Mouse (Mus musculus): ENCODE results near the gene Eci3. TPM values are rescaled to one million over a fixed set of nuclear protein-coding genes. Genes with fewer than 3 reads are reported as not detected.

Gene Eci3
- polyA plus RNA-seq, 1 experiment: 0.07 TPM

DNA sequence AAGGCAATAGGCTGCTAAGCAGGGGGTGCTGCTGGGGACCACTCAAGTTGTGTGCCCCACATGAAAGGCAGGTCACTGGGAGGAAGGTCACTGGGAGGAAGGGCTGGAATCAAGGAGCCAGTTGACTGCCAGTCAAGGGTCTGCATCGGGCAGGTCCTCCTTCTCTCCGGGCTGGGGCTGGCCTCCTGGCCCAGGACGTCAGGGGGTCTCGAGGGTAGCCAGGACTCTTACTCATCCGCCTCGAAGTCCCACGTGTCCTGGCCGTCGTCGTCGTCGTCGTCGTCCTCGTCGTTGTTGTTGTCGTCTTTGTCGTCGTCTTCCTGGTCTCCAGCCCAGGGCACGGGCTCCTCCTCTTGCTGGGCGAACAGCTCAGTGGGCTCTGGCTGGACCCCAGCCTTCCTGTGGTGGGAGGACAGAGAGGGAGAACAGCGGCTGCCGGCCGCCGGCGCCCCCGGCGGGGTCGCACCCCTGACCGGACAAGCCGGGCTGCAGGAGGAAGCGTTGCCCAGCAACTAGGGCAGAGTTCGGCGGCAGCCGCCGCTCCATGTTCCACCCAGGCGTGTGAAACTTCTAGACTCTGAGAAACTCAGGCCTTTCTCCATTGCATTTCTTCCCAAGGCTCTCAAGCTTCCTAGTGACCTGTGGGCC, 47.0 kb downstream of the Eci3 start:
- 34% methylated on average over 37 of the region's 37 CpGs for WGBS
- DNase-seq (ENCODE audit: low read depth in 1 of 2, low spot score in 2 of 2): no peak
- TF ChIP-seq POLR2A (IDR thresholded peaks at IDR 0.05; ENCODE audit: low read depth, low read length): no peak
- TF ChIP-seq CTCF (IDR thresholded peaks at IDR 0.05; ENCODE audit: extremely low read depth, insufficient read depth, insufficient read length, insufficient replicate concordance): no peak
- Histone ChIP-seq H3K27ac (ENCODE audit: insufficient read depth, low read length) (no peak overlapping the region), H3K36me3 (ENCODE audit: control insufficient read depth, insufficient read depth, low read length) (no peaks in the 10 kb centered on the region), H3K4me1 (ENCODE audit: control insufficient read depth, insufficient read depth, insufficient read length) (0 out of 2 replicates have a peak, but pooled peaks cover 2% of the 10 kb centered on the region), H3K4me3 (ENCODE audit: extremely low read depth, insufficient read depth, insufficient read length) (peak overlapping the region; percentile 28; the same call in 1 of the 2 replicates), H3K27me3 (ENCODE audit: control insufficient read depth, insufficient read depth, low read length) (no peaks in the 10 kb centered on the region)

DNA sequence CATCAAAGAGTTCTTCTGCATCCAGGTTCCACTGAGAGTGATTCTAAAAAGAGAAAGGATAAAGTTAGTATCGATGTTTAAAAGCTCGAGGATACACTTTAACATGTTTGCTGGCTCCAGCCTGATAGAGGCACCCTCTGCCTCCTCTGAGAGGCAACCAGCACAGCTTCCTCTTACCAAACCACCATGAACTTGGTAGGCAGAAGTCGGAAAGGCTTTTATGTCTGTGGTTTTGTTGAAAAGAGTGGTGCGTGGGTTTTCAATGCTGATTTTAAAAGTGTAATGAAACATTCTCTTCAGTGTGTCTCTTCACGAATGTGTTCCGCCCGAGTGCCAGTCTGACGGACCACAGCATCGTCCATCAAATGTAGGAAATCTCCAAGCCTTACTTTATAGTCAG, 49.0 kb downstream of the Eci3 start:
- Histone ChIP-seq H3K4me3 (ENCODE audit: extremely low read depth, insufficient read depth, insufficient read length) (no peak overlapping the region), H3K27me3 (ENCODE audit: control insufficient read depth, insufficient read depth, low read length) (no peaks in the 10 kb centered on the region), H3K36me3 (ENCODE audit: control insufficient read depth, insufficient read depth, low read length) (no peaks in the 10 kb centered on the region), H3K4me1 (ENCODE audit: control insufficient read depth, insufficient read depth, insufficient read length) (0 out of 2 replicates have a peak, but pooled peaks cover 2% of the 10 kb centered on the region), H3K27ac (ENCODE audit: insufficient read depth, low read length) (no peak overlapping the region)
- DNase-seq (ENCODE audit: low read depth in 1 of 2, low spot score in 2 of 2): peak in 1 of 2 experiments; percentile 3
- TF ChIP-seq POLR2A (IDR thresholded peaks at IDR 0.05; ENCODE audit: low read depth, low read length) (no peak), CTCF (IDR thresholded peaks at IDR 0.05; ENCODE audit: extremely low read depth, insufficient read depth, insufficient read length, insufficient replicate concordance) (no peak)
- WGBS: 12% methylated on average over 9 of the region's 9 CpGs

Other genes starting within 250 kb of the Eci3 start
- gene Fam50b, start 229.0 kb downstream of the Eci3 start, polyA plus RNA-seq (2012; rRNA removed): not detected in 2 replicates
- gene Prpf4b, start 88.5 kb downstream of the Eci3 start, polyA plus RNA-seq (2012; rRNA removed): 6.8 and 9.1 TPM in 2 replicates
- not detected in 2 replicates for gene Fam217a, start 39.5 kb downstream of the Eci3 start, polyA plus RNA-seq (2012; rRNA removed)
- gene 4933417A18Rik, start 39.4 kb downstream of the Eci3 start, polyA plus RNA-seq (2012; rRNA removed): not detected in 2 replicates
- gene Eci2, start 63.3 kb upstream of the Eci3 start, polyA plus RNA-seq (2012; rRNA removed): 15.0 and 16.0 TPM in 2 replicates

Measured in spleen, adult 2 months (tissue).